Mouse (Mus musculus): Measurements from ENCODE around the gene Gpnmb.
A peak's percentile ranks its signal among the peaks of the same experiment; 100 is the strongest.

Gene Gpnmb

DNA sequence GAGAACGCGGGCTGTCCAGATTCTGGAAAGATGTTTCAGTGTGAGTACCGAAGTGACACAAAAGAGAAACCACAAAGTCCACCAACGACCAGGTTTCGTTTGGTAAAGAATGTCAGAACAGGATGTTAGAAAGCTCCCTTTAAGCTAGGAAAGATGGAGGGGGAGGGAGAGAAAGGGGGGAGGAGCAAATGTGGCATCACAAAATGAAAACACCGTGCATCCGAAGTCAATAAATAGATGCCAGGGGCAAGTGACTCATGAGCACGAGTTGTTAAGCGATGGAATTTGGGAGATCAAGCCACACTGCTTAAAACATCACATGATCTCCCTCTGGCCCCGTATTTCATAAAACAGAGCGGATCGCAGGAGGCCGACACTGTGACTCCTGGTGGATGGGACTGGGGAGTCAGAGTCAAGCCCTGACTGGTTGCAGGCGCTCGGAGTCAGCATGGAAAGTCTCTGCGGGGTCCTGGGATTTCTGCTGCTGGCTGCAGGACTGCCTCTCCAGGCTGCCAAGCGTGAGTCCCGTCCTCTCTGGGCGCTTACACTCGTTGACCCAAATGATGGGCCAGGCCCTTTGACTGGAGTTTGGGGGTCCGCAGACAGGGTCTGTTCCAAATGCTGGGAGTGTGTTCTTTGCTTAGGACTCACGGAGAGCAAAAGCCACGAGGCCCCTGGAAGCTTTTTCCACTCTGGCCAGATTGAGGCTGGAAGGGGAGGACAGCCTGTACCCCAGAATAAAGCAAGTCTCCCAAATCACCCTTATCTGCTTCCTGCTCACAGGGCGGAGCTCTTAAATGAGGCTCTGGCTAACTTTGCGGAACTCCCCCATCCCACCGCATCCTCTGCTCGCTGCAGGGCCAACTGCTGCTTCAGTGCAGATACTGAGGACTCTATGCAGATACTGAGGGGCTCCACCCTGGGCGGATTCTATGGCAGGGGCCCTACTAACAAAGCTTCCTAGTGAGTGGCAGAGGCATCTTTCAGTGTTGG, at the start of gene Gpnmb:
Gpnmb (plus strand) TSS at position 272 of the 993 bp plus-strand sequence.
- no peak for DNase-seq

GRCm38 (mm10) chr6:48989971-48990370, 46.4 kb upstream of the Gpnmb start:
- DNase-seq = no peak

GRCm38 (mm10) chr6:48991991-48992390, 44.4 kb upstream of the Gpnmb start:
- peak; percentile 36 for DNase-seq

DNA sequence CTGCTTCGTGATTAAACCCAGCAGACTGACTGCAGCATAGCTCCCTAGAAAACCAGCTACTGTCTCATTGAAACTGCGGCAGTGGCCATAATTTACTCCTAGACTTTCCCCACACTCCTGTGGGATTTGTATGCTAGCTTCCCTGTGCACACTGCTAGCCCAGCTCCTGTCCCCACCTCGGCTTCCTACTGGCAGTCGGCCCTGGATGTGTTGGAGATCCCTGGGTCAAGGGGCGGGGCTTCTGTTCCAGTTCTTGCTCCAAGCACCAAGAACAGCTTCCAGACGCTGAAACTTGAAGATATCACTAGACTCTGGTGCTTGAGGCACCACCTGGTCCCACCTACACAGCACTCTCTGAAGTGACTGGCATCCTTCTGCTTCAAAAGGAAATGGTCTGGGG, 38.2 kb upstream of the Gpnmb start:
- no peak for DNase-seq

DNA sequence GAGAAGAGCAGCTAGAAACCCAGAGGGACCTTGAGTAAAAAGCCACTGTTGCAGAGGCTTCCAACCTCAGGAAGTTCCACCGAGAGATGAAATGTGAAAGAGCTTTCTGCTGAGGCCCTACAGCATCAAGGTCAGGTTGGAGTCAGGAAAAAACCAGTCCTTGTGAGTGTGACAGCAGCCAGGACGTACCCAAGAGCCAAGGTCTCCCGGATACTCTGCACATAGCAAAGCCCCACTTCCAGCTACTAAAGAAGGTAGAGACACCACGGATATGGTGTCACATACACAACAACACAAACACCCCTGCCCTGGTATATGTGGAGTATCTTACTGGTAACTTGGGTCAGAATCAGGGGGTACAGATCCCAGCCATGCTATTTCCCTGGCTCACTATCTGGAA, 37.5 kb upstream of the Gpnmb start:
- no peak for DNase-seq

- peak; percentile 17 for DNase-seq
These were observed 33.0 kb upstream of the Gpnmb start for GRCm38 (mm10) chr6:49003381-49003780.

DNA sequence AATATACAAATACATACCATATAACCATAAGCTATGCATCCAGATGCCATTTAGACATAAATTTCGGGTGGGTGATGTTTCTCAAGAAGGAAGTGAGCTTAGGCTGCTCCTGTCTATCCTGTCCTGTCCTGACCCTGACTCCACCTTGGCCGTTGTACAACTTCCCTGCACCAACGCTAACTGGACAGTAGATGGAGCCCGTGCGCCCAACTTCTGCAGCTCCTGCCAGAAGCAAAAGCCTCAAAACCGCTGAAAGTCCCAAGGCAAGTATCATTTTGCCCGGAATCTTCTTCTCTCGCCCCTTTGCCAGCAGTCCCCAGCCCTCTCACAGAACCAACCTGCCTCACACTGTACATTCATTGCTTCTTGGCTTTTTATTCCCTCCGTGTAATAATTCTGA, 28.4 kb upstream of the Gpnmb start:
- DNase-seq = peak; percentile 62

DNA sequence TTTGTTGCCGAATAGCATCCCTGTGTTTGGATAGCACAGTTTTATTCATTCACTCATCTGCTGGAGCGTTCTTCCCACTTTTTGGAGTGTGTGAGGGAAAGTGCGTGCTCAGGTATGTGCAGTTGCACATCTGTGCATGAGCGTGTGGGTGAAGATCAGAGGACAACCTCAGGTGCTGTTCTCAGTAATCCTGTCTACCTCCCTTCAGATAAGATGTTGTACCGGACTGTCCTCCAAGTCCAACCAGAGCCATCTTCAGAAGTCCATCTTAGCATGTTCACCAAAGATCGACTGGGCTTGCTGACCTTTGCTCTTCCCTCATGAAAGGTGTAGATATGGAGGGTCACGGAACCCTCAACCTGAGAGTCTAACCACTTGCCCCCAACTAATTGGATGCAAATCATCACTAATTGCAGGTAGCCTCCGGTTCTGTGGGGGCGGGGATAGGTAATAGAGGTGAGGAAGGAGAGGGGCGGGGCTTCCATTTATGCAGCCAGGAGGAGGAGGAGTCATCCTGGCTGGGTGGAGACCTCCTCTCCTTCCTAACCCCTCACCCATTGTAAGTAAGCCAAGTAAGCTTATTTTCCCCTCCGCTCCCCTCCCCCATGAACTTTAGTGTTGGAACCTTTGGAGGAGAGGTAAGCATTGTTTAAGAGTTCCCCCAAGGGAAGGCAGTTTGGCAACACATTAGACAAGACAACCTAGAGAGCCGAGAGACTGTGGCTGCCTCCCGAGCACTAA, 27.8 kb upstream of the Gpnmb start:
- no peak for DNase-seq

- DNase-seq = no peak
These were observed 27.2 kb upstream of the Gpnmb start for GRCm38 (mm10) chr6:49009161-49009555.

- no peak for DNase-seq
These were observed 26.7 kb upstream of the Gpnmb start for GRCm38 (mm10) chr6:49009665-49010064.

GRCm38 (mm10) chr6:49011191-49011590, 25.2 kb upstream of the Gpnmb start:
- no peak for DNase-seq

DNA sequence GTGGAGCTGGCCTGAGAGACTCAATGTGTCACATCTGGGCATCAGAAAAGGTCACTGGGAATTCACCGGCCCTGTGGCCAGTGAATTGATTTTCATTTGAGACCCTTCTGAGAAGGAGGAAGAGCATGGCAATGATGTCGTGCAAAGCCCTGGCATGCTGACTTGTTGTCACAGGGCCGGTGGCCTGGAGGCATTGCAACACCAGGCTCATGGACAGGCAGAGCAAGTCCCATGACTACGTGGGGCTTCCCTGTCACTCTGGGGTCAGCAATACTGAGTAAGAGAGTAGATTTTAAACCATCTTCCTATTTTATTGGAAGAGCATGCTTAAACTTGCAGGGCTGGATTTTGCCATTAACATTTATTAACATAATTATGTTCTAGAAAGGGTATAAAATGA, 23.3 kb upstream of the Gpnmb start:
- no peak for DNase-seq

DNA sequence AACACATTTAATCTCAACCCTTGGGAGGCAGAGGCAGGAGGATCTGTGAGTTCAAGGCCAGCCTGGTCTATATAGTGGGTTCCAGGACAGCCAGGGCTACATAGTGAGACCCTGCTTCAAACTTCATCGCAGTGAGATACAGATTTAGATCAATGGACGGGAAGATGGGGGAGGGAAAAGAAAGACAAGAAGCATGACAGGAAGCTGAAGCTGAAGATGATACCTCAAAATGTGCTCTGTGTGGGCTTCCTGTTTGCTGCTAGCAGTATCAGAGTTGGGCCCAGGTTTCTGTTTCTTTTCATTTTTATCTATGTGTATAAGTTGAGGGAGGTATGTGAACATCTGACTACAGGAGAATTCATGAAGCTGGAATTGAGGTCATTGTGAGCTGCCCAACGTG, 22.9 kb upstream of the Gpnmb start:
- DNase-seq = no peak

- DNase-seq = no peak
These were observed 19.2 kb upstream of the Gpnmb start for GRCm38 (mm10) chr6:49017150-49017549.

DNA sequence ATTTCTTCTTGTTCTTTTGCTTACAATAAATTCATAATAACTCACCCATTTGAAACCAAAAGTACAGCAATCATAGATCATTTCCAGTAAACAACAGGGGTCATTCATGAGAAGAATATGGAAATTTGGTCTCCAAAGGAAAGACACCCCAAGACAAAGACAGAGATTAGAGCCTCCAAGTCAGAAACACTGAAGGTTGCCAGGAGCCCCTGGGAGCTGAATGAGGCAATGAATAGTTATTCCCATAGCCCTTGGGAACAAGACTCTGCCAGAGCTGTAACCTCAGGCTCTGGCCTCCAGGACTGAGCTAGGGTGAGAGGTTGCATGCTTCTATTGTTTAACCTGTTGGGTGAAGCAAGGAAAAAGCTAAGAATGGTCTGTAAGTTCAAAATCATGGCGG, 17.0 kb upstream of the Gpnmb start:
- DNase-seq = no peak

- DNase-seq = no peak
These were observed 15.0 kb upstream of the Gpnmb start for GRCm38 (mm10) chr6:49021141-49022012.

GRCm38 (mm10) chr6:49022384-49022783, 14.0 kb upstream of the Gpnmb start:
- DNase-seq = no peak

- no peak for DNase-seq
These were observed 13.0 kb upstream of the Gpnmb start for GRCm38 (mm10) chr6:49023315-49023714.

GRCm38 (mm10) chr6:49025290-49025689, 11.1 kb upstream of the Gpnmb start:
- DNase-seq = no peak

- DNase-seq = no peak
These were observed 9.8 kb upstream of the Gpnmb start for GRCm38 (mm10) chr6:49026496-49026895.

GRCm38 (mm10) chr6:49028019-49028418, 8.3 kb upstream of the Gpnmb start:
- DNase-seq = no peak

DNA sequence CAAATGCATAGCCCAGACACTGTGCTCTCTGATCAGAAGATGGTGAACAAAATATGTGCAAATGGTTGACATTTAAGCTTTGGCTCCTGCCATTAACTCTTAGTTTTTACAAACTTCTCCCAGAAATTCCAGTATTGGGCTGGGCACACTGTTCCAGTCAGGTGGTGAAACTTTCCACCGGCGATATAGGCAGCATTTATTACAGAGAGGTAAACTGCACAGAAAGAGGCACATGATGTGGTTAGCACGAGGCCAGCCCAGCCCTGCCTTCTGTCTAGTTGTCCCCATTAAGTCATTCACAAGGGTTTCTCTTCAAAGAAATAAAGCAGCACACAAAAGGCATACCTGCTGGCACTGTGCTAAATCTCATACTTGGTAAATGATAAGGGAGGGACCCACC, 7.6 kb upstream of the Gpnmb start:
- DNase-seq = no peak

DNA sequence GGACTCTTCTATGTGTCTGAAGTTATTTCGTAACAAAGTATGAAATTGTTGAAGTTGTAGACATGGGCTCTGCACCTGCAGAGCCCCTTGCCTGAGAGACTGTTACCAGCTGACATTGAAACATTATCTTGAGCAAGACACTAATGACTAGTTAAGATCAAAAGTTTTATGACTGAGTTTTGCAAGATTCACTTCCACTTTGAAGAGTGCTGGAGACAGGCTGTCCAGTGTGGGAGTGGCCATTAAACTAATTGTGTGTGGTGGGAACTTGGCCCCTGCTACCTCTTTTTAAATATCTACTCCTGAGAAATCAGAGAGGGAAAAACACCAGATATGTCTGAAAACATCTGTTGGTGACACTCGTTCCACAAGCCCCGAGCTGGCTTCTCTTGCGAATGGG, 5.1 kb upstream of the Gpnmb start:
- DNase-seq = no peak
